Mouse (Mus musculus): Measurements from ENCODE around the gene Zfhx3. TPM values are rescaled to one million over a fixed set of nuclear protein-coding genes. Genes with fewer than 3 reads are reported as not detected.

The Zfhx3 gene
- polyA plus RNA-seq, 1 experiment from 2014 or later = 32.2 TPM

- no peak overlapping the region for H3K4me2 ChIP-seq (ENCODE audit: low read depth, low read length)
- no peak overlapping the region for H3K9ac ChIP-seq (replicated peaks; ENCODE audit: low read depth, low read length)
These were observed 38.2 kb downstream of the Zfhx3 start for GRCm38 (mm10) chr8:107980618-107981017.

DNA sequence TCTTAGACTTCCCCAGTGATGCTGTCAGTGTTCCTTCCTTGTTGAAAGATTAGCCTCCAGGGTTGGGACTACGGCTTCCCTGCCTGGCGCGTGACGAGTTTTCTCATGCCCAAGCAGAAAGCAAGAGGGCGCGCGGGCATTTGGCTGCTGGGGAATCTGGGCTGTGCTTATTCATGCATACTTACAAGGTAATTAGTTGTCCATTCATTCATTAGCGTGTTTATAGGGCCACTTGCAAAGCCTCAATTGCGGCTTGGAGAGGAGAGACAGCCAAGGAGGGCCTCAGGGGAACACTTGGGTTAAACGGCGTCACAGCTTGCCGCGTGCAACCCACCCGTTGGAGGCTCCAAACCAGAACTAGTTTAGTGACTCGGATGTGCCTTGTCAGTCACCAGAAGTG, 44.2 kb downstream of the Zfhx3 start:
- Histone ChIP-seq H3K27ac (ENCODE audit: low read depth, low read length) (no peak overlapping the region), H3K4me1 (ENCODE audit: control insufficient read depth, insufficient read depth, low read length) (peaks cover 2% of the 10 kb centered on the region; the same call in 1 of the 2 replicates), H3K9ac (replicated peaks; ENCODE audit: low read depth, low read length) (no peak overlapping the region), H3K27me3 (ENCODE audit: control insufficient read depth, insufficient read depth, low read length) (peaks cover 7% of the 10 kb centered on the region; the same call in 1 of the 2 replicates), H3K9me3 (ENCODE audit: control insufficient read depth, low read length) (no peaks in the 10 kb centered on the region), H3K4me2 (ENCODE audit: low read depth, low read length) (peak overlapping the region; percentile 26; the same call in 1 of the 2 replicates), H3K36me3 (ENCODE audit: control insufficient read depth, insufficient read depth, low read length) (no peaks in the 10 kb centered on the region), H3K4me3 (ENCODE audit: low read depth, low read length) (no peak overlapping the region)
- peak; percentile 74 for ATAC-seq (ENCODE audit: low read depth)
- WGBS = 16% methylated on average over 15 of the region's 15 CpGs

More at GRCm38 (mm10) chr8:107980618-107981017, 38.2 kb downstream of the Zfhx3 start:
- Histone ChIP-seq H3K36me3 (ENCODE audit: control insufficient read depth, insufficient read depth, low read length) (no peaks in the 10 kb centered on the region), H3K9me3 (ENCODE audit: control insufficient read depth, low read length) (no peaks in the 10 kb centered on the region), H3K4me1 (ENCODE audit: control insufficient read depth, insufficient read depth, low read length) (no peaks in the 10 kb centered on the region), H3K4me3 (ENCODE audit: low read depth, low read length) (no peak overlapping the region), H3K27me3 (ENCODE audit: control insufficient read depth, insufficient read depth, low read length) (no peaks in the 10 kb centered on the region; the same call in 1 of the 2 replicates), H3K27ac (ENCODE audit: low read depth, low read length) (no peak overlapping the region)
- no peak for ATAC-seq (ENCODE audit: low read depth)
- WGBS = 22% methylated on average over 10 of the region's 10 CpGs

DNA sequence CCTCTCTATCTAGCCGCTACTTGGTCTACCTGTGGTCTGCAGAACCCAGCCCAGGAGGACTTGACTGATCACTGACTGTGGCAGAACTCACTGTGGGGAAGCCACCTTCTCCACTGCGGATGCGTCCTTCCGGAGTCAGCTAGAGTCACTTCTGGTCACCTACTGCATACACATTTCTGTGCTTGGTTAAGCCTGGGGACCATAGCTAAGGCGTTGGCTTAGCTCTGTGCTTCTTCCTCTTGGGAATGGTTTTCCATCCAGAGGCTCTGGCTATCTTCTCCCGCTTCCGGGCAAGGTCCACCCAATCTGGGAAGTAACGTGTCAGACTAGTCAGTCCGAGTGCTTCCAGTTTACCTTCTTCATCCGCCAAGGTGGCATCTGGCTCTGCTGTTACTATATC, 56.4 kb downstream of the Zfhx3 start:
- no peaks in the 10 kb centered on the region for H3K4me1 ChIP-seq (ENCODE audit: control insufficient read depth, insufficient read depth, low read length)
- no peaks in the 10 kb centered on the region for H3K9me3 ChIP-seq (ENCODE audit: control insufficient read depth, low read length)
- no peak overlapping the region for H3K9ac ChIP-seq (replicated peaks; ENCODE audit: low read depth, low read length)
- no peak for ATAC-seq (ENCODE audit: low read depth)
- H3K27me3 ChIP-seq (ENCODE audit: control insufficient read depth, insufficient read depth, low read length) = no peaks in the 10 kb centered on the region
- 96% methylated on average over 10 of the region's 10 CpGs for WGBS
- no peaks in the 10 kb centered on the region for H3K36me3 ChIP-seq (ENCODE audit: control insufficient read depth, insufficient read depth, low read length)
- no peak overlapping the region for H3K4me3 ChIP-seq (ENCODE audit: low read depth, low read length)
- H3K27ac ChIP-seq (ENCODE audit: low read depth, low read length) = no peak overlapping the region
- H3K4me2 ChIP-seq (ENCODE audit: low read depth, low read length) = no peak overlapping the region

GRCm38 (mm10) chr8:108011516-108011915, 69.1 kb downstream of the Zfhx3 start:
- 78% methylated on average over 11 of the region's 11 CpGs for WGBS
- no peak overlapping the region for H3K9ac ChIP-seq (replicated peaks; ENCODE audit: low read depth, low read length)
- no peak overlapping the region for H3K4me2 ChIP-seq (ENCODE audit: low read depth, low read length)
- no peak for ATAC-seq (ENCODE audit: low read depth)
- H3K27ac ChIP-seq (ENCODE audit: low read depth, low read length) = no peak overlapping the region
- no peaks in the 10 kb centered on the region for H3K4me1 ChIP-seq (ENCODE audit: control insufficient read depth, insufficient read depth, low read length)
- H3K4me3 ChIP-seq (ENCODE audit: low read depth, low read length) = no peak overlapping the region
- H3K27me3 ChIP-seq (ENCODE audit: control insufficient read depth, insufficient read depth, low read length) = no peaks in the 10 kb centered on the region
- H3K9me3 ChIP-seq (ENCODE audit: control insufficient read depth, low read length) = no peaks in the 10 kb centered on the region
- H3K36me3 ChIP-seq (ENCODE audit: control insufficient read depth, insufficient read depth, low read length) = no peaks in the 10 kb centered on the region

- Histone ChIP-seq H3K9ac (replicated peaks; ENCODE audit: low read depth, low read length) (no peak overlapping the region), H3K4me1 (ENCODE audit: control insufficient read depth, insufficient read depth, low read length) (no peaks in the 10 kb centered on the region), H3K4me3 (ENCODE audit: low read depth, low read length) (no peak overlapping the region), H3K9me3 (ENCODE audit: control insufficient read depth, low read length) (no peaks in the 10 kb centered on the region), H3K27ac (ENCODE audit: low read depth, low read length) (no peak overlapping the region), H3K36me3 (ENCODE audit: control insufficient read depth, insufficient read depth, low read length) (no peaks in the 10 kb centered on the region), H3K4me2 (ENCODE audit: low read depth, low read length) (no peak overlapping the region), H3K27me3 (ENCODE audit: control insufficient read depth, insufficient read depth, low read length) (no peaks in the 10 kb centered on the region)
- 75% methylated on average over 5 of the region's 5 CpGs for WGBS
- ATAC-seq (ENCODE audit: low read depth) = no peak
These were observed 75.3 kb downstream of the Zfhx3 start for GRCm38 (mm10) chr8:108017727-108018126.

GRCm38 (mm10) chr8:108019651-108020050, 77.2 kb downstream of the Zfhx3 start:
- Histone ChIP-seq H3K27me3 (ENCODE audit: control insufficient read depth, insufficient read depth, low read length) (no peaks in the 10 kb centered on the region), H3K36me3 (ENCODE audit: control insufficient read depth, insufficient read depth, low read length) (no peaks in the 10 kb centered on the region), H3K4me3 (ENCODE audit: low read depth, low read length) (no peak overlapping the region), H3K9me3 (ENCODE audit: control insufficient read depth, low read length) (no peaks in the 10 kb centered on the region), H3K4me2 (ENCODE audit: low read depth, low read length) (no peak overlapping the region), H3K27ac (ENCODE audit: low read depth, low read length) (no peak overlapping the region), H3K4me1 (ENCODE audit: control insufficient read depth, insufficient read depth, low read length) (no peaks in the 10 kb centered on the region), H3K9ac (replicated peaks; ENCODE audit: low read depth, low read length) (no peak overlapping the region)
- no peak for ATAC-seq (ENCODE audit: low read depth)
- 77% methylated on average over 3 of the region's 3 CpGs for WGBS

GRCm38 (mm10) chr8:108022404-108022803, 80.0 kb downstream of the Zfhx3 start:
- Histone ChIP-seq H3K27me3 (ENCODE audit: control insufficient read depth, insufficient read depth, low read length) (no peaks in the 10 kb centered on the region), H3K4me3 (ENCODE audit: low read depth, low read length) (no peak overlapping the region), H3K9me3 (ENCODE audit: control insufficient read depth, low read length) (no peaks in the 10 kb centered on the region), H3K9ac (replicated peaks; ENCODE audit: low read depth, low read length) (no peak overlapping the region), H3K36me3 (ENCODE audit: control insufficient read depth, insufficient read depth, low read length) (no peaks in the 10 kb centered on the region), H3K4me2 (ENCODE audit: low read depth, low read length) (no peak overlapping the region), H3K4me1 (ENCODE audit: control insufficient read depth, insufficient read depth, low read length) (no peaks in the 10 kb centered on the region), H3K27ac (ENCODE audit: low read depth, low read length) (no peak overlapping the region)
- 53% methylated on average over 4 of the region's 4 CpGs for WGBS
- no peak for ATAC-seq (ENCODE audit: low read depth)

GRCm38 (mm10) chr8:108024331-108024730, 81.9 kb downstream of the Zfhx3 start:
- no peaks in the 10 kb centered on the region for H3K36me3 ChIP-seq (ENCODE audit: control insufficient read depth, insufficient read depth, low read length)
- no peak overlapping the region for H3K9ac ChIP-seq (replicated peaks; ENCODE audit: low read depth, low read length)
- no peaks in the 10 kb centered on the region for H3K27me3 ChIP-seq (ENCODE audit: control insufficient read depth, insufficient read depth, low read length)
- no peaks in the 10 kb centered on the region for H3K4me1 ChIP-seq (ENCODE audit: control insufficient read depth, insufficient read depth, low read length)
- H3K4me3 ChIP-seq (ENCODE audit: low read depth, low read length) = no peak overlapping the region
- H3K9me3 ChIP-seq (ENCODE audit: control insufficient read depth, low read length) = no peaks in the 10 kb centered on the region
- WGBS = 71% methylated on average over 4 of the region's 4 CpGs
- no peak overlapping the region for H3K4me2 ChIP-seq (ENCODE audit: low read depth, low read length)
- no peak for ATAC-seq (ENCODE audit: low read depth)
- no peak overlapping the region for H3K27ac ChIP-seq (ENCODE audit: low read depth, low read length)

DNA sequence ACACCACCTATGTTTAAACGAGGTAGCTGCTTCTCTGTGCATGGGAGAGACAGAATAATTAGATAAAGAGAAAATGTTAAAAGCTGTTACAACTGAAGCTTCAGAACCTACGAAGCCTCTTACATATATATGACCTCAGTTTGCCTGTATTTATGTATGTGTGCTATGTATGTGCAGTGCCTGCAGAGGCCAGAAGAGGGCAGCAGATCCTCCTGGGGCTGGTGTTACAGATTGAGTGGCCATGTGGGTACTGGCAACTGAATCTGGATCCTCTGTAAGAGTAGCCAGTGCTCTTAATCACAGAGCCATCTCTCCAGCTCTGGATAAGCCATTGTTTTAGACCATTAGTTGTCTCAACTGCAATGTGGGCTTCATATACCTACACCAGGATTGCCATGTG, 82.8 kb downstream of the Zfhx3 start:
- H3K9ac ChIP-seq (replicated peaks; ENCODE audit: low read depth, low read length) = no peak overlapping the region
- H3K4me1 ChIP-seq (ENCODE audit: control insufficient read depth, insufficient read depth, low read length) = 0 out of 2 replicates have a peak, but pooled peaks cover 3% of the 10 kb centered on the region
- H3K4me2 ChIP-seq (ENCODE audit: low read depth, low read length) = no peak overlapping the region
- H3K27ac ChIP-seq (ENCODE audit: low read depth, low read length) = no peak overlapping the region
- no peaks in the 10 kb centered on the region for H3K27me3 ChIP-seq (ENCODE audit: control insufficient read depth, insufficient read depth, low read length)
- ATAC-seq (ENCODE audit: low read depth) = no peak
- H3K36me3 ChIP-seq (ENCODE audit: control insufficient read depth, insufficient read depth, low read length) = no peaks in the 10 kb centered on the region
- H3K9me3 ChIP-seq (ENCODE audit: control insufficient read depth, low read length) = no peaks in the 10 kb centered on the region
- WGBS = 87% methylated on average over 2 of the region's 2 CpGs
- no peak overlapping the region for H3K4me3 ChIP-seq (ENCODE audit: low read depth, low read length)

All from neural tube, embryonic 14.5 days (tissue).